Mouse (Mus musculus): Measurements from ENCODE around the gene Ush2a. TPM values are rescaled to one million over a fixed set of nuclear protein-coding genes. Genes with fewer than 3 reads are reported as not detected.

Gene Ush2a
- total and polyA plus RNA-seq, 2 experiments = under 0.01 TPM

DNA sequence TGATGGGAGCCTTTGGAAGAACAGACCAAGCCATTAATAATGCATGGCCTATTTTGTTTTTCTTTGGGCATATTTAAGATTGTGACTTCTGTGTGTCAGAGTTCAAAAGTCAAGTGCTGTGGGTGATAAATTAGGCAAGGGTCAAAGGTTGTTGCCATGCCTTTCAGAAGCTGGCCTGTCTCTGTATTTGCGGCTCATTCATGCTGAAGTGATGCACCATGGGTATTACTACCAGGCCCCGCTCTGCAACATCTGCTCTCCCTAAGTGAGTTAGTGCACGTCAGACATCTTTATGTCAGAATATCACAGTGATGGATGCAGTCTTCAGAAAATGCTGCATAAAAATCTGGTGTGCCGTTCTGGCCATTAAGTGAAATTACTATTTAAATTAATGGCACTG is 544.0 kb downstream of the Ush2a start:
- Histone ChIP-seq H3K9ac (ENCODE audit: low read depth, low read length) (no peak overlapping the region), H3K27me3 (ENCODE audit: control insufficient read depth, insufficient read depth, low read length) (no peaks in the 10 kb centered on the region), H3K4me1 (ENCODE audit: control insufficient read depth, insufficient read depth, low read length) (no peaks in the 10 kb centered on the region; the same call in 1 of the 2 replicates), H3K27ac (replicated peaks; ENCODE audit: insufficient read depth, low read depth, low read length) (no peak overlapping the region), H3K79me2 (ENCODE audit: control insufficient read depth, insufficient read depth, low read length) (no peaks in the 10 kb centered on the region), H3K4me3 (ENCODE audit: insufficient read depth, low read depth, low read length) (no peak overlapping the region), H3K36me3 (ENCODE audit: control insufficient read depth, insufficient read depth, low read length) (no peaks in the 10 kb centered on the region)
- peak; percentile 85 for DNase-seq (ENCODE audit: extremely low read depth, low read depth, low spot score)
- 35% methylated on average over 4 of the region's 4 CpGs for WGBS
- no peak for TF ChIP-seq POLR2A (IDR thresholded peaks at IDR 0.05; ENCODE audit: extremely low read depth, insufficient read depth, low read length)
- no peak for TF ChIP-seq CTCF (IDR thresholded peaks at IDR 0.05; ENCODE audit: low read depth, low read length)

DNA sequence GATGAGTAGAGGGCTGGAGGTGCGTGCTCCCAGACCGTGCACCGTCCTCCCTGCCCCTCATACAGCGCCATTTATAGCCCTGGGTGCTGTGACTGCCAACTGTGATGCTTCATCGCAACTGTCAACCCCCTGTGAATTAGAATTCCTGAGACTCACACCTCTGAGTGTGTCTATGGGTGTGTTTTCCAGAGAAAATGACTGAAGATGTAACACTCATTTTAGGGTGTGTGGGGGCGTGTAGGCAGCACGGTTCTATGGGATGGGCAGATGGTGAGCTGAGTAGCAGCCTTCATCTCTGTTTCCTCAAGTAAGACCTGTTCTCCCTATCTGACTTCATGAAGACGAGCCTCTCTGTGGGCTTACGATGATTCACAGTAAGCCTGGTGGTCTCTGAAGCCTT is 548.8 kb downstream of the Ush2a start:
- no peak overlapping the region for H3K4me3 ChIP-seq (ENCODE audit: insufficient read depth, low read depth, low read length)
- WGBS = 90% methylated on average over 9 of the region's 9 CpGs
- no peaks in the 10 kb centered on the region for H3K79me2 ChIP-seq (ENCODE audit: control insufficient read depth, insufficient read depth, low read length)
- DNase-seq (ENCODE audit: extremely low read depth, low read depth, low spot score) = no peak
- H3K9ac ChIP-seq (ENCODE audit: low read depth, low read length) = no peak overlapping the region
- H3K27me3 ChIP-seq (ENCODE audit: control insufficient read depth, insufficient read depth, low read length) = no peaks in the 10 kb centered on the region
- no peaks in the 10 kb centered on the region for H3K36me3 ChIP-seq (ENCODE audit: control insufficient read depth, insufficient read depth, low read length)
- no peak for TF ChIP-seq POLR2A (IDR thresholded peaks at IDR 0.05; ENCODE audit: extremely low read depth, insufficient read depth, low read length)
- TF ChIP-seq CTCF (IDR thresholded peaks at IDR 0.05; ENCODE audit: low read depth, low read length) = no peak
- H3K27ac ChIP-seq (replicated peaks; ENCODE audit: insufficient read depth, low read depth, low read length) = no peak overlapping the region
- H3K4me1 ChIP-seq (ENCODE audit: control insufficient read depth, insufficient read depth, low read length) = peaks cover 3% of the 10 kb centered on the region; the same call in 1 of the 2 replicates

DNA sequence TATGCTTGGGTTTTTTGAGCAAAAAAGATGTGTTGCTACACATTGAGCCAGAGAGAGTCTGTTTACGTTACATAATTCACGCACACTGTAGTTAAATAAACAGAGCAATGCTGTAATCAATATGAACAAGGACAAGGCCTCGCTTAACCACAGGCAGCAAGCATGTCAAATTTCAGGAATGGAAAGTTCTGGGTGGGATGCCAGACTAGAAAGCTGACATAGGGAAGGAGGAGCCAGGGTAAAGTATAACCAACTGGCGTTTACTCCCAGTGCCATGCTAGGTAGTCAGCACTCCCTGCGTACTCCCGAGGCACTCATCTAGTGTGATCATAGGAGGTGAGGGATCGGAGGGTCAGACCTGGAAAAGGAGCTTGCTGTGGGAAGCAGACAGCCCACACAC is 553.2 kb downstream of the Ush2a start:
- Histone ChIP-seq H3K9ac (ENCODE audit: low read depth, low read length) (no peak overlapping the region), H3K36me3 (ENCODE audit: control insufficient read depth, insufficient read depth, low read length) (no peaks in the 10 kb centered on the region), H3K27ac (replicated peaks; ENCODE audit: insufficient read depth, low read depth, low read length) (no peak overlapping the region), H3K4me3 (ENCODE audit: insufficient read depth, low read depth, low read length) (no peak overlapping the region), H3K27me3 (ENCODE audit: control insufficient read depth, insufficient read depth, low read length) (no peaks in the 10 kb centered on the region), H3K4me1 (ENCODE audit: control insufficient read depth, insufficient read depth, low read length) (peaks cover 3% of the 10 kb centered on the region; the same call in 1 of the 2 replicates), H3K79me2 (ENCODE audit: control insufficient read depth, insufficient read depth, low read length) (no peaks in the 10 kb centered on the region)
- no peak for TF ChIP-seq POLR2A (IDR thresholded peaks at IDR 0.05; ENCODE audit: extremely low read depth, insufficient read depth, low read length)
- no peak for TF ChIP-seq CTCF (IDR thresholded peaks at IDR 0.05; ENCODE audit: low read depth, low read length)
- peak; percentile 84 for DNase-seq (ENCODE audit: extremely low read depth, low read depth, low spot score)
- WGBS = 32% methylated on average over 7 of the region's 7 CpGs

DNA sequence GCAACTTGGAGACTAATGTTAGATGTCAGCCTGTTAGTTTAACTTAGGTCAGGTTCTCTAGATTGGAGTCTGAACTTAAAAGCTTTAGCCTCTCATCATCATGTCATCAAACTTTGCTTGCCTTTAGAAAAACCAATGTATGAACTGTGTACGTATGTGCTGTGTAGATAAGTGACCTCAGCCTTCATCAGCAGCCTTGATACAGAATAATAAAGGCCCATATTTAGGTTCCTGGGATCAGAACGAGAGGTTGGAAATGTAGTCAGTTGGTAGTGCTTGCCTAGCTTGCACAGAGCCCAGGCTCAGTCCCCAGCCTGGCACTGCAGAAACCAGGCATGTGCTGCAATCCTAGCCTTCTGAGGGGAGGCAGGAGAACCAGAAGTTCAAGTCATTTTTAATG is 562.4 kb downstream of the Ush2a start:
- WGBS = 85% methylated on average over 2 of the region's 2 CpGs
- no peak for DNase-seq (ENCODE audit: extremely low read depth, low read depth, low spot score)
- Histone ChIP-seq H3K27me3 (ENCODE audit: control insufficient read depth, insufficient read depth, low read length) (no peaks in the 10 kb centered on the region), H3K4me1 (ENCODE audit: control insufficient read depth, insufficient read depth, low read length) (no peaks in the 10 kb centered on the region), H3K27ac (replicated peaks; ENCODE audit: insufficient read depth, low read depth, low read length) (no peak overlapping the region), H3K36me3 (ENCODE audit: control insufficient read depth, insufficient read depth, low read length) (no peaks in the 10 kb centered on the region), H3K79me2 (ENCODE audit: control insufficient read depth, insufficient read depth, low read length) (no peaks in the 10 kb centered on the region), H3K9ac (ENCODE audit: low read depth, low read length) (no peak overlapping the region), H3K4me3 (ENCODE audit: insufficient read depth, low read depth, low read length) (no peak overlapping the region)
- no peak for TF ChIP-seq POLR2A (IDR thresholded peaks at IDR 0.05; ENCODE audit: extremely low read depth, insufficient read depth, low read length)

DNA sequence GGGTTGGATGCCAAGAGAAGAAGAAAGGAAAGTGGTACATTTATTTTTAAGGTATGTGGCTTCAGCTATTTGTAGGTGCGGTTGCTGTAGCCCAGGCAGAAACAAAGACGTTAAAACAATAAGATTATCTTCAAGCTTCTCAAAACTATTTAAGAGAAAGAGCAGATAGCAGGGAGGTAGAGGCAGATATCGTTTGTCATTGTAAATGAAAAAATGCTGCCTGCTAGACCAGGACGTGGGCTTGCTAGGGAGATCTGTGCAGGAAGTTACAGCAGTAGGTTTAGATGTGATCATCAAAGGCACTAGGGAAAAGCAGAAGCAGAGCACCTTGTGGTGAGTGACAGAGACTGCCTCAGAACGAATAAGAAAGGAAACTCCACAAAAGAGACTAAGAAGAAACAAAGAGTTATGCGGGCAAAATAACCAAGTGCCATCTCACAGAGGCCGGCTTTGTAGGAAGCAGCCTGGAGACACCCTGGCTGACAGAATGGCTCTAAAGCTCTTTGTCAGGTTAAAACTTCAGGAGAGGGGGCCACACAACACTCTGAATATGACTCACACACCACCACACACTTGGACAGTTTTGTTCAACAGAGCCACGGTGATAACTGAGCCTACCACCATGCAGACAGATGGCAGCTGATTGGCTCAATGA is 563.2 kb downstream of the Ush2a start:
- H3K4me3 ChIP-seq (ENCODE audit: insufficient read depth, low read depth, low read length) = no peak overlapping the region
- H3K79me2 ChIP-seq (ENCODE audit: control insufficient read depth, insufficient read depth, low read length) = no peaks in the 10 kb centered on the region
- TF ChIP-seq CTCF (IDR thresholded peaks at IDR 0.05; ENCODE audit: low read depth, low read length) (no peak), POLR2A (IDR thresholded peaks at IDR 0.05; ENCODE audit: extremely low read depth, insufficient read depth, low read length) (no peak)
- no peak overlapping the region for H3K27ac ChIP-seq (replicated peaks; ENCODE audit: insufficient read depth, low read depth, low read length)
- H3K9ac ChIP-seq (ENCODE audit: low read depth, low read length) = no peak overlapping the region
- no peaks in the 10 kb centered on the region for H3K36me3 ChIP-seq (ENCODE audit: control insufficient read depth, insufficient read depth, low read length)
- H3K27me3 ChIP-seq (ENCODE audit: control insufficient read depth, insufficient read depth, low read length) = no peaks in the 10 kb centered on the region
- WGBS = 77% methylated on average over 8 of the region's 8 CpGs
- H3K4me1 ChIP-seq (ENCODE audit: control insufficient read depth, insufficient read depth, low read length) = no peaks in the 10 kb centered on the region
- no peak for DNase-seq (ENCODE audit: extremely low read depth, low read depth, low spot score)

DNA sequence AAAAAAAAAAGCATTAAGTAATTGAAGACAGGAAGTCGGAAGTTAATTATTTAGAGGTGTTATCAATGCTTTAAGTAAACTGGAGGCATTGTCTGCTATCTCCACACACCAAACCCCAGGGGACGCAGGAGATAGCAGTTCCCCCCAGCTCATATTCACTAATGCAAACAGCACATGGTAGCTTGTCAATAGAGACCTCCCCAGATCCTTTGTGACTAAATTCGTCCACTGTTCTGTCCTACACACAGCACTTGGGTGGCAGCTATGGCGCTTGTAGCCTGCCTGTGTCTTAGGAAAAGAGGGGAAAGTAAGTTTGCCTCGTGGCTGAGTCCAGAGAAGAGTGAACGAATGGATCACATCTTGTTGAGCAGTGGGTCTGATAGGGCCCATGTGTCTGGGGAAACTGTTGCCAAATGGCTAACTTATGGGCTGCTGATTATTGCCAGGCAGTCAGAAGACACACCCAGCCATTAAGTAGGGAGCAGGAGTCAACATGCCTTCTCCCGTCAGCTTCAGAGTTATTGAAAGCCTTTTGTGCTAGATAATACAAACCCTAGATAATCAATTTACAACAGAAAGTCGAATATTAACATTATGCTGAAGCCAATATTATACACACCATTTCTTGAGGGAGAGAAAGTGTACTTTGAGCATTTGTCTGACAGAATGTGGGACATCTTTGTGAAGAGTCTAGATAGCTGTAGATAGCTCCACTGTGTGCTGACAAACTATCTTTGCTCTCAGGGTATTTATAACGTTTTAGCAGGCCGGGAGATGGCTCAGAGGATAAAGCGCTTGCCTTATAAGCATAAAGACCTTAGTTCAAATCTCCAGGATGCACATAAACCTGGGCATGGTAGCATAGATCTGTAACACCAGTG is 568.9 kb downstream of the Ush2a start:
- DNase-seq (ENCODE audit: extremely low read depth, low read depth, low spot score) = no peak
- 61% methylated on average over 11 of the region's 11 CpGs for WGBS
- no peak for TF ChIP-seq CTCF (IDR thresholded peaks at IDR 0.05; ENCODE audit: low read depth, low read length)
- TF ChIP-seq POLR2A (IDR thresholded peaks at IDR 0.05; ENCODE audit: extremely low read depth, insufficient read depth, low read length) = no peak
- Histone ChIP-seq H3K79me2 (ENCODE audit: control insufficient read depth, insufficient read depth, low read length) (no peaks in the 10 kb centered on the region), H3K27me3 (ENCODE audit: control insufficient read depth, insufficient read depth, low read length) (no peaks in the 10 kb centered on the region), H3K36me3 (ENCODE audit: control insufficient read depth, insufficient read depth, low read length) (no peaks in the 10 kb centered on the region), H3K9ac (ENCODE audit: low read depth, low read length) (no peak overlapping the region), H3K4me1 (ENCODE audit: control insufficient read depth, insufficient read depth, low read length) (no peaks in the 10 kb centered on the region), H3K4me3 (ENCODE audit: insufficient read depth, low read depth, low read length) (no peak overlapping the region), H3K27ac (replicated peaks; ENCODE audit: insufficient read depth, low read depth, low read length) (no peak overlapping the region)
